Mouse (Mus musculus): ENCODE measurements around the gene Foxa2. TPM values are rescaled to one million over a fixed set of nuclear protein-coding genes. Genes with fewer than 3 reads are reported as not detected.

Foxa2 gene
- polyA plus RNA-seq (2016; fragmentation: Nextera tagmentation; extraction: Ambion mirVana): 4.3 and 5.2 TPM in 2 replicates

GRCm38 (mm10) chr2:148046799-148047165 is at the start of gene Foxa2:
Gene Foxa2 (minus strand): TSS chr2:148046969.
- WGBS: 2% methylated on average over 19 of the region's 19 CpGs
- H3K4me3 ChIP-seq: peak within 1 kb of the TSS; percentile 25
- no peak for ATAC-seq (ENCODE audit: low FRiP score)
- peaks cover 8% of the 10 kb centered on the region for H3K4me1 ChIP-seq
- H3K9ac ChIP-seq: no peak within 1 kb of the TSS
- no peaks in the 10 kb centered on the region for H3K36me3 ChIP-seq
- H3K9me3 ChIP-seq (replicated peaks): no peaks in the 10 kb centered on the region
- no peak within 1 kb of the TSS for H3K27ac ChIP-seq
- H3K4me2 ChIP-seq (replicated peaks): peak within 1 kb of the TSS; percentile 46
- peaks cover 99% of the 10 kb centered on the region for H3K27me3 ChIP-seq

DNA sequence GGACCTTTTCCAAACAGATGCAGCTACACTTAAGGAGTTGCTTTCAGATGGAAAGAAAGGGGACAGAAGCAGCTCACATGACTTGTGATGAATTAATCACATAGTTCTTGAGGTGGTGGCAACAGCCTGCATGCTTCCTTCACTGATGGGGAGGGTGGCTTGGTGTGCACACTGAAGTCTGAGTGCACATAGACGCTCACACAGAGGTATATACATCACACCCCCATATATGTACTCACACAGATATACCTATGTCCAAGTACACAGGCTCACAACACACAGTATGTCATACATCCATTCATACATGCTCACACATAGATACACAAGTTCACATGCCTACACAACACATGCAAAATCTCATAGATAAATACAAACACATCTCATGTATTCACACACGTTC is 45.3 kb upstream of the Foxa2 start:
- ATAC-seq (ENCODE audit: low FRiP score): no peak
- Histone ChIP-seq H3K4me2 (replicated peaks) (no peak overlapping the region), H3K4me3 (no peak overlapping the region), H3K36me3 (no peaks in the 10 kb centered on the region), H3K27ac (no peak overlapping the region), H3K4me1 (no peaks in the 10 kb centered on the region), H3K27me3 (no peaks in the 10 kb centered on the region), H3K9ac (no peak overlapping the region), H3K9me3 (replicated peaks) (no peaks in the 10 kb centered on the region)
- WGBS: 87% methylated on average over 2 of the region's 2 CpGs

DNA sequence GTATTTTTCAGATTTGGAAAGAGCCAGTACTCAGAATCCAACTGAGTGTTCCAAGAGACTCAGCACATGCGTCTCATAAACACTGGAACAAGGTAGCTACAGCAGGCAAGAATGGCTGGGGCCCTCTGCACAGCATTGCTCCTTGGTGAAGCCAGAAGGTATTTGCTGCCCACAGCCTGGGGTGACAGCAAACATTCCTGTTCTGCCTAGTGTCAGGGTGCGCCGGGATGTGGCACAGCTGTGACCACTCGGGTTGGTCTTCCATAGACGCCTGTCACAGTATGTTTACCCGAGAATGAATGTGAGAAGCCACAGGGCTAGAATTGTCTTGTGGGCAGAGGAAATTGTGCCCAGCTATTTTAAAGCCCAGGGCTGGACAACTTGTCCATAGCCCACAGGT is 44.9 kb upstream of the Foxa2 start:
- Histone ChIP-seq H3K9me3 (replicated peaks) (no peaks in the 10 kb centered on the region), H3K27me3 (no peaks in the 10 kb centered on the region), H3K9ac (no peak overlapping the region), H3K36me3 (no peaks in the 10 kb centered on the region), H3K4me2 (replicated peaks) (no peak overlapping the region), H3K4me3 (no peak overlapping the region), H3K4me1 (no peaks in the 10 kb centered on the region), H3K27ac (no peak overlapping the region)
- WGBS: 71% methylated on average over 6 of the region's 6 CpGs
- ATAC-seq (ENCODE audit: low FRiP score): no peak

GRCm38 (mm10) chr2:148090071-148090470 is 43.3 kb upstream of the Foxa2 start:
- Histone ChIP-seq H3K27ac (no peak overlapping the region), H3K4me2 (replicated peaks) (no peak overlapping the region), H3K27me3 (no peaks in the 10 kb centered on the region), H3K9ac (no peak overlapping the region), H3K4me3 (no peak overlapping the region), H3K9me3 (replicated peaks) (no peaks in the 10 kb centered on the region), H3K36me3 (no peaks in the 10 kb centered on the region), H3K4me1 (no peaks in the 10 kb centered on the region)
- ATAC-seq (ENCODE audit: low FRiP score): no peak
- WGBS: 98% methylated on average over 2 of the region's 2 CpGs

DNA sequence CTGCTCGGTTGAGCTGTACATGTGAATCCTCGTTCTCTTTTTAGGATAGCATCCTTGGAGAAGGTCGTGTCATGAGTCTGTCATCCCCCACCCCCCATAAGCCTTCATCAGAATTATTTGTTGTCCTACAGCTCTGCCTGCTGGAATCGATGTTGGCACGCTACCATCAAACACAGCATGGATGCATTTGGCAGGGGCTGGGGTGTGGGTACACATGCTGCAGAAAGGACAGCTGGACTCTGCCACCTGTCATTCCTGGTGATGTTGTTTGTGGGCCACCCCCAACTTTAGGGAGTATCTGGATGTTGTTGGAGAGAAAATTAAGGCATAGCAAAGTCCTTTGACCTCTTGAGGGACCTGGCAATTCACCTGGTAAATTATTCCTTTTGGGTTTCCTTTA is 38.8 kb upstream of the Foxa2 start:
- Histone ChIP-seq H3K27me3 (no peaks in the 10 kb centered on the region), H3K9me3 (replicated peaks) (no peaks in the 10 kb centered on the region), H3K9ac (no peak overlapping the region), H3K27ac (no peak overlapping the region), H3K4me2 (replicated peaks) (no peak overlapping the region), H3K4me3 (no peak overlapping the region), H3K4me1 (no peaks in the 10 kb centered on the region), H3K36me3 (no peaks in the 10 kb centered on the region)
- 72% methylated on average over 5 of the region's 5 CpGs for WGBS
- ATAC-seq (ENCODE audit: low FRiP score): no peak

- H3K4me2 ChIP-seq (replicated peaks): no peak overlapping the region
- ATAC-seq (ENCODE audit: low FRiP score): no peak
- no peaks in the 10 kb centered on the region for H3K9me3 ChIP-seq (replicated peaks)
- no peak overlapping the region for H3K27ac ChIP-seq
- no peak overlapping the region for H3K9ac ChIP-seq
- no peak overlapping the region for H3K4me3 ChIP-seq
- no peaks in the 10 kb centered on the region for H3K27me3 ChIP-seq
- WGBS: 54% methylated on average over 4 of the region's 4 CpGs
- H3K4me1 ChIP-seq: no peaks in the 10 kb centered on the region
- no peaks in the 10 kb centered on the region for H3K36me3 ChIP-seq
Observed at GRCm38 (mm10) chr2:148085126-148085525, 38.4 kb upstream of the Foxa2 start.

DNA sequence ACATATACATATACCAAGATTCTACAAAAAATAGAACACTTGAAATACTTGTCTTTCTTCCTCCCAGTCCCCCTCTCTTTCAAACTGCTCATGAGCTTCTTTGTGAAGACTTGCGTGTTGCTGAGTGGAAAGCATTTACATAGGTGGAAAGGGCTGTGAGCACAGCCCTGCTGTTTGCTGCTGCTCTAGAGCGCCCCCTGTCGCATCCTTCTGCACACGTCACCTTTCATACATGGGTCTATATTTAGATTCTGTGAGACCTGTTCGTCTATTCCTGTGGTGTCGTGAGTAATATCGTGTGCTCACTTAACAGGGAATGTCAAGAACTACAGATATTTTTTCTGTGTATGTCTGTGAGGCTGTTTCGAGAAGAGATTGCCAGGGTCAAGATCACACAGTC is 35.5 kb upstream of the Foxa2 start:
- Histone ChIP-seq H3K27ac (no peak overlapping the region), H3K4me3 (no peak overlapping the region), H3K27me3 (no peaks in the 10 kb centered on the region), H3K4me1 (no peaks in the 10 kb centered on the region), H3K36me3 (no peaks in the 10 kb centered on the region), H3K9ac (no peak overlapping the region), H3K4me2 (replicated peaks) (no peak overlapping the region), H3K9me3 (replicated peaks) (no peaks in the 10 kb centered on the region)
- 25% methylated on average over 8 of the region's 8 CpGs for WGBS
- ATAC-seq (ENCODE audit: low FRiP score): no peak

GRCm38 (mm10) chr2:148060705-148061104 is 13.9 kb upstream of the Foxa2 start:
- Histone ChIP-seq H3K4me2 (replicated peaks) (no peak overlapping the region), H3K27ac (no peak overlapping the region), H3K9me3 (replicated peaks) (no peaks in the 10 kb centered on the region), H3K4me3 (no peak overlapping the region), H3K27me3 (peaks cover 27% of the 10 kb centered on the region), H3K36me3 (no peaks in the 10 kb centered on the region), H3K4me1 (no peaks in the 10 kb centered on the region), H3K9ac (no peak overlapping the region)
- 59% methylated on average over 6 of the region's 6 CpGs for WGBS
- no peak for ATAC-seq (ENCODE audit: low FRiP score)

- Histone ChIP-seq H3K4me3 (no peak overlapping the region), H3K9ac (no peak overlapping the region), H3K27me3 (peaks cover 82% of the 10 kb centered on the region), H3K4me1 (no peaks in the 10 kb centered on the region), H3K4me2 (replicated peaks) (no peak overlapping the region), H3K9me3 (replicated peaks) (no peaks in the 10 kb centered on the region), H3K36me3 (no peaks in the 10 kb centered on the region), H3K27ac (no peak overlapping the region)
- 3% methylated on average over 6 of the region's 6 CpGs for WGBS
- ATAC-seq (ENCODE audit: low FRiP score): no peak
Observed at GRCm38 (mm10) chr2:148053411-148053810, 6.6 kb upstream of the Foxa2 start.

DNA sequence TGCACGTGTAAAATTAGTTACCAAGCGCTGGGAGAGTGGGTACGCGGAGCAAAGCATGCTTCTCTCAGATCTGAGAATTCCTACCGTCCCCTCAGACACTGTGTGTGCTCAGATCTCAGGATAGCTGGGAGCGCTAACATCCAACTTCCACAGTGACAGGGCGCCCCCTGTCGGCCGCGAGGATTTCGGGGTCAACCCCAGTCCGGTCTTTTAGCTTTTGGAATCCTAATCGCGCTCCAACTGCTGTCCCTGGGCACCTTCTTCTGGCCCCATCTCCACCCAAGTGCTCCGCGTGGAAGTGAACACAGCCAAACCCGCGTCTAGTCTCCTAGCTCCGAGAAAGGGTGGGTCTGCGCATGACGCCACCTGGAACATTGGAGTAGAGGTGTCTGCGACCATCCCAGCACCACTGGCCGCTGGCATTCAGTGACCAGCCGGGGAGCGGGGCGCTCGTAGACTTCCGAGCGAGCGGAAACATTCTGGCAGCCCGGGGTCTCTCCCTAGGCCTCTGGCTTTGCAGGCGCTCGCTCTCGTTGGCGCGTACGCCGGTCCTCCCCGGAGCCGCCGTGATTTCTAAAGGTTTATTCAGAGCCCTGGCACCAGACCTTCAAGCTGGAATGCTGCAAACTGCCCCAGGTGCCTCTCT is 1.8 kb upstream of the Foxa2 start:
- ATAC-seq (ENCODE audit: low FRiP score): peak; percentile 54; the same call in 1 of the 2 replicates
- no peaks in the 10 kb centered on the region for H3K36me3 ChIP-seq
- H3K9me3 ChIP-seq (replicated peaks): no peaks in the 10 kb centered on the region
- under 1% methylated on average over 41 of the region's 41 CpGs for WGBS
- peaks cover 8% of the 10 kb centered on the region for H3K4me1 ChIP-seq
- H3K4me2 ChIP-seq (replicated peaks): peak overlapping the region; percentile 35
- H3K4me3 ChIP-seq: peak overlapping the region; percentile 14; the same call in 1 of the 2 replicates
- no peak overlapping the region for H3K27ac ChIP-seq
- H3K27me3 ChIP-seq: peaks cover 99% of the 10 kb centered on the region
- H3K9ac ChIP-seq: no peak overlapping the region

GRCm38 (mm10) chr2:148047611-148048010 is 842 bp upstream of the Foxa2 start:
- 6% methylated on average over 8 of the region's 8 CpGs for WGBS
- Histone ChIP-seq H3K27ac (no peak overlapping the region), H3K4me2 (replicated peaks) (no peak overlapping the region), H3K36me3 (no peaks in the 10 kb centered on the region), H3K9ac (no peak overlapping the region), H3K4me3 (no peak overlapping the region), H3K27me3 (peaks cover 99% of the 10 kb centered on the region), H3K9me3 (replicated peaks) (no peaks in the 10 kb centered on the region), H3K4me1 (peaks cover 8% of the 10 kb centered on the region)
- no peak for ATAC-seq (ENCODE audit: low FRiP score)

GRCm38 (mm10) chr2:148045937-148046798 is 601 bp downstream of the Foxa2 start:
- Histone ChIP-seq H3K4me2 (replicated peaks) (peak overlapping the region; percentile 46), H3K9ac (no peak overlapping the region), H3K27ac (no peak overlapping the region), H3K4me3 (peak overlapping the region; percentile 25), H3K9me3 (replicated peaks) (no peaks in the 10 kb centered on the region), H3K4me1 (peaks cover 8% of the 10 kb centered on the region), H3K27me3 (peaks cover 99% of the 10 kb centered on the region), H3K36me3 (no peaks in the 10 kb centered on the region)
- under 1% methylated on average over 56 of the region's 65 CpGs for WGBS
- peak; percentile 37; the same call in 1 of the 2 replicates for ATAC-seq (ENCODE audit: low FRiP score)

Data from hindbrain, embryonic 12.5 days (tissue).